Mouse (Mus musculus): ENCODE data around the gene Otud7b.
"Not testable (repeated sequence)": the region's sequence is repeated elsewhere in the genome, so short reads cannot be mapped to it uniquely, and the experiment has no call there.

Gene Otud7b

DNA sequence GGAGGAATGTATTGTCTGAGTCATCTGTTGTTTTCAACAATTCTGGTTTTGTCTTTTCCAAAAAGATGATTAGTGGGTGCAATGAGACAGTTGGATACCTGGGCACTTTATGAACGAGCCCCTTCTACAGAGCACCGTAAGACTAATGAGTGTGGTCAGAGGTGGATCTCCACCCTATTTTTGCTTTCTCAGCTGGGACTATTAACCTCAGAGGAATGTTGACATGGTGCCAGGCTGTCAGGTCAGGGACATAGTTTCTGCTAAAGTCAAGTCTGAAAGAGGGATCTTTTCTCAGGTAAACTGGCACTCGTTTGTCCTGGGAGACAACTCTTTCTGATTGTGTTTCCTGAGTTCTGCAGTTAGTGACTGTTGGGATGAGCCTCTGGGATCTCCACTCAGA, 30.7 kb downstream of the Otud7b start:
- DNase-seq (ENCODE audit: low read depth, low spot score) = no peak

DNA sequence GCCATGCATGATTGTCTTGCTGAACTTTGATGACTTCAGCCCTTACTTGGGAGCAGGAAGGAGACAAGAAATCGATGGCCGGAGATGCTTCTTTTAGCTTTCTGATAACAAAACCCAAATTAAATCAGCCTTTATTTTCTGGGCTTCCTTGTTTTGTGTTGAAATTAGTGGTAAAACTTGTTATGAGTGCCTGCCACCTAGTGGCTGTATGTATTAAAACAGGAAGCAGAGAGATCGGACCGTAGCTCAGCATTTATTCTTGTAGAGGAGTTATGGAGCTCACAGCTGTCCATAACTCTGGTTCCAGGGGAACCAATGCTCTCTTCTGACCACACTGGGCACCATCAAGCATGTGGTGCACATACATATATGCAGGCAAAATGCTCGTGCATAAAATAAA, 43.6 kb downstream of the Otud7b start:
- DNase-seq (ENCODE audit: low read depth, low spot score) = peak; percentile 52

DNA sequence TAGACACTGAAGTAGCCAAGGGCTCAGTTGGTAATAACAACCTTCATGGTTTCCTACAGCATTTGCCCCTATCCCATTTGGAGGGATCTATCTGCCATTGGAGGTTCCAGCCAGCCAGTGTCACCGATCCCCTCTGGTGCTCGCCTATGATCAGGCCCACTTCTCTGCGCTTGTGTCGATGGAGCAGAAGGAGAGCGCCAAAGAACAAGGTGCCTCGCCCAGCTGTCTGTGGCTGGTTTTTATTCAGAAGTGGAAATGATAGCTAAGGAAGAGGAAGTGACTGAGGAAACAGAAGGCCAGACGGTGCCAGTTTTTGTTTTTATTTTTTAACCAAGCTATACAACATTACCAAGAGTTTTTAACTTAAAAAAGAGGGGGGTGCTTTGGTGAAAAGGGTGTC, 47.5 kb downstream of the Otud7b start:
- DNase-seq (ENCODE audit: low read depth, low spot score) = no peak

DNA sequence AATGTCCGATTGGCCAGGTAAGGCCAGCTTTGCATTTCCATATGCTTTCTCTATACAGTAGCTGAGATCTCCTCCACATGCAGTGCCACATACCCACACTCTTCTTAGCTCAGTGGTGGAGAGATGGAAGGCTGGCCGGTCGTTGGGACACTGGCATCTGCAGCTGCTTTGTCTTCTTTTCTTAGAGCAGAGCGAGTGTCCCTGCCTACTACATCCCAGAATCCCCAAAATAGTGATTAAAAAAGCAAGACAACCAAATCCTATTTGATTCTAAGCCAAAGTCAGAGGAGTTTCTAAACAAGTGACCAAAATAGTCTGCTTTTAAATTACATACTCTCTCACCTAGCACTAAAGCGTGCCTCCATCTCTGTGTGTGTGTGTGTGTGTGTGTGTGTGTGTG, 48.3 kb downstream of the Otud7b start:
- DNase-seq (ENCODE audit: low read depth, low spot score) = no peak

DNA sequence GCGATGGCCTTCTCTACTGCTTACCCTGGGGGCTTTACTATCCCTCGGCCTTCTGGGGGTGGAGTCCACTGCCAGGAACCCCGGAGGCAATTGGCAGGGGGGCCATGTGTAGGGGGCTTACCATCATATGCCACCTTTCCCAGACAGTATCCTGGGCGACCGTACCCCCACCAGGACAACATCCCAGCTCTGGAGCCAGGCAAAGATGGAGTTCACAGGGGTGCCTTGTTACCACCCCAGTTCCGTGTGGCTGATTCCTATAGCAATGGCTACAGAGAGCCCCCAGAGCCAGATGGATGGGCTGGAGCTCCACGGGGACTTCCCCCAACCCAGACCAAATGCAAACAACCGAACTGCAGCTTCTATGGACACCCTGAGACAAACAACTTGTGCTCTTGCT, 51.2 kb downstream of the Otud7b start:
- DNase-seq (ENCODE audit: low read depth, low spot score) = no peak

DNA sequence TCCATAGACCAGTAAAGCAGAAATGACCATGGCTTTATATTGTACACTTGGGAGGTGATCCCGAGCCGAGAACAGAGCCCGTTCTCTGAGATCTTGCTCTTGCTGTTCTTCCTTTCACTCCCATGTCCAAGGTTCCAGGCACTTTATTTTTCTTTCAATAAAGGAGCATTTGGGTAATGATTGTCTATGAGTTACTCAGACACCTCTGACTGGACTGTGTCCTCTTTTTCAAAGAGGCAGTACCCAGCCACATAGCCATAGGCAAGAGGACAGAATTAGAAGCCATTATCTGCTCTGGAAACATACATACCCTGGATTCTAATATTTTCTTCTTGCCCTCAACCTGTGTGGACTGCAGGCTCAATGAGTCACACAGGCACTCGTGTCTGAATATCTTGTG, 55.5 kb downstream of the Otud7b start:
- DNase-seq (ENCODE audit: low read depth, low spot score) = no peak

DNA sequence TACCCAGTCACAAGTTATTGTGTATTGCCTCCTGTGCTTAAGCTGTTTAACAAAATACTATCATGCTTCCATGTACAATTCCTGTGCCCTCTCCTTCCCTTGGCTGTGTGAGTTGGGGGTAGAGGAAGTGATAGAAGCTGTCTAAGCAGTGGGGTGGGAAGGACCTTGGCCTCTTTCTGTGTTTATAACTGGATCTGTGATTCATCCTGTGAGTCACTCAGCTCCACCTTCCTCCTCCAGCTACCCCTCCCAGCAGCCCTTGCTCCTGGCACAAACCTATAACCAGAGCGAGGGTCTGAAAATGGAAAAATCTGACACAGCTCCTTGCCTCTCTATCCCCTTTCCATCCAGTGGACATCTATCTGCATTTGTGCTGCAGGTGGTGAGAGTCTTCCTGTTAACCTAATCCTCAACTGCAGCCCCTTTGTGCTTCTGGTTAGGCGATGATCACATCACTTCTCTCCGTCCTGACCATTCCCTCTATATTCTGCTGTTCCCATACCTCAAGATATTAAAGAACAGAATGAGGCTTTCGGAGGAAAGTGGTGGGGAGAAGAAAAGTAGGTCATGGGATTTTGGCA, 56.0 kb downstream of the Otud7b start:
- DNase-seq (ENCODE audit: low read depth, low spot score) = no peak

DNA sequence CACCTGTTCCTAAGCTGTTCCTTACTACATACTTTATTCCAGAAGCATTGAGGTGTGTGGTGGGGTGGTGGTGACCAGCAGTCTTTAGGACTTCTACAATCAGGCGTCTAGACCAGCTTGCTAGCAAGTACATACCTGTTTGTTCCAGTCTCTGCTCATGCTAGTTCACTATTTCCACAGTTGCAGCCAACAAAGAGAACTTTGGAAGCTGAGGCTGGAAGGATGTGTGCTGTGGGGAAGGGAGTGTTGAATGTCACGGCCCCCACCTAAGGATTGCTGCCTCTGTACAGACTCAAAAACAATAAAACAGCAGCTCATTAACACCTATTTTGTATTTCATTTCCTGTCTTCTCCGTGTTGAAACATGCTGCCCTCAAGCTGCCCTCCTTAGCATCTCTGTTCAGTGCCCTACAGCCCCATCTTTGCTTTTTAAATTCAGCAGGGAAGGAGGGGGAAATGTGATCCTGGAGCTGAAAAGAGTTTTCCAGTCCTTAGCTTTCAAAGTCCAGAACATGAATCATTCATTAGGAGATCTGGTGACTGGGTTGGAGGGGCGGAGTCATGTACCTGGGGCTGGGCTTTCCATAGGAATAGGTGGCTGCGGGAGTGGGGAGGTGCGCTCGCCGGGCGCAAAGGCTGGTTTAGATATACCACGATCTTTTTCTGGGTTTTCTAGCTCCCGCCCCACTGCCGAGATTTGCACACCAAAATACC, 56.6 kb downstream of the Otud7b start:
- no peak for DNase-seq (ENCODE audit: low read depth, low spot score)

DNA sequence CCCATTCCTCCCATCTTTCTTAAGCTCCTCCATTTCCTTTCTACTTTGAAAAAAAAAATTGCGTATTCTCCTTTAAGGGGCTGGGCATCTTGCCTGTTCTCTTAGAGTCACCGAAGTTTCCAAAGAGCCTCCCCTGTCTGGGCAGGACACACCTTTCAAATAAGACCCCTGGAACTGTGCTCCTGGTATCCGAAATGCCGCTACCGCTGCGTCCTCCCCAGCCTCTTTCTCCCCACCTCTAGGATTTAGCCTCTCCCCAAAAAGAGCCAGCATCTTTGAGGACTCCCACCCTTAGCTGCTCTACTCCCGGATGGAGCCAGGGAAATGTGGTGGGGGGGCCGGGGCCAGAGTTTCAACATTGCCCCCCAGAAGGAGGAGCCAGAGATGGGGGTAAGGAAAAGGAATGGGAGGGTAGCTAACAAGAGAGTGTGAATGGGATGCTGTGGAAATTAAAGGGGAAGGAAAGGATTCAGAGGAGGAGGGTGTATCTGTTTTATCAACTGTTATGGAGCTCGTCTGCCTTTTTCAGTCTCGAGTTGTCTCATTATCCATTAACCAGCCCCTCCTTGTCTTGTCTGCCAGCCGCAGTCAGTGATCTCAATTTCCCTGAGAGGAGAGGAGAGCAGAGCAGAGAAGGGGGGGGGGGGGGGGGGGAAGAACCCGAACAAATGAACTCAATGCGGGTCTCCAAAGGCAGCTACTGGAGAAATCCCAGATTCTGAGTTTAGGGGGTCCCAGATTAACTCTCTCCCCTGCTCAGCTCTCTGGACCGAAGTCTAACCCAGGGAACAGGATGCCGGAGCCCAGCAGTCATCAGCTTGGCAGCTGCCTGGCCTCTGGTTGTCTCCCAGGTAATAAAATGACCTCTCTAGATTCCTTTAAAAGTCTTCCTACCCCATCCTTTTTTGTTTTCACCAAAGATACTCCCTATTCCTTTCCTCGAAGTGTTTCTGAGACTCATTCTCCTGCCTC, 57.8 kb downstream of the Otud7b start, which contains the start of gene Mtmr11:
Gene Mtmr11, plus strand, starts transcription at position 136 of the 972 bp plus-strand sequence.
- DNase-seq (ENCODE audit: low read depth, low spot score) = no peak

DNA sequence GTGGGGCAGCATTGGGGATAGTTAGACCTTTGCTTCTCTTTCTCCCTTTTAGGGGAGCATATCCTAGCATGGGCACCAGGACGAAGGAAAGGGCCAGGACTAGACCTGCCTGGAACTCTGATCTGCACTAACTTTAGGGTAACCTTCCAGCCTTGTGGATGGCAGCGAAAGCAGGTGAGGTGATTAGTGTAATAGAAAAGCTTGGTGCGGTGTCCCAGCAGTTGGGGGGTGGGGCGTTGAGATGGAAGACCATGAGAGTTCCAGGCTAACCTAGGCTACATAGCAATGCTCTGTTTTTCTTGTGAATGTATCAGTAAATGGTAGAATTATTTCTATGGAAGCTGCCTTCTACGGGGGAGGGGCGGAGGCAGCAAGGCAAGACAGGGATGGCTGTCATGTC, 58.7 kb downstream of the Otud7b start:
- DNase-seq (ENCODE audit: low read depth, low spot score) = no peak

DNA sequence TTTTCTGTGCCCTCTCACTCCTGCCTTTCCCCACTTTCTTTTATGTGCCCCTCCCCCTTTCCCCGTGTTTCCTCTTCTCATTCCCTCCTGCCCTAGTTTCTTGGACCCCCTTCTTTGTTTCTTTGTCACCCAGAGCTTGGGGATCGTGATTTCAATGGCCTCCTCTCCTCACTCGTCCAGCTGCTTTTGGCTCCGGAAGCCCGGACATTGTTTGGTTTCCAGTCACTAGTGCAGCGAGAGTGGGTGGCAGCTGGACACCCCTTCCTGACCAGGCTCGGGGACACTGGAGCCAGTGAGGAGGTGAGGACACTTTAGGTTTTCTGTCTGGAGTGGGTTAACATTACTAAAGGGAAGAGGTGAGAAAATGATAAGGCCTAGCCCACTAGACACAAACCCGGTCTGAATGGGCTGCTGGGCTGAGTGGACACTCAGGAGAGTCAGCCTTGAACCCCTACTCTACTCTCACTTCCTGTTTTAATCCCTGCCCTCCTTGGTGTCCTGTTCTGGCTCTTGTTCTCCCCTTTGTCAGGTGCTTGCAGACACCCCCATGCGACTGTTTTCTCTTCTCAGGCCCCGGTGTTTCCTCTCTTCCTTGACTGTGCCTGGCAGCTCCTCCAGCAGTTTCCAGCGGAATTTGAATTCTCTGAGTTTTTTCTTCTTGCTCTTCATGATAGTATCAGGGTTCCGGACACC, 64.3 kb downstream of the Otud7b start:
- no peak for DNase-seq (ENCODE audit: low read depth, low spot score)

DNA sequence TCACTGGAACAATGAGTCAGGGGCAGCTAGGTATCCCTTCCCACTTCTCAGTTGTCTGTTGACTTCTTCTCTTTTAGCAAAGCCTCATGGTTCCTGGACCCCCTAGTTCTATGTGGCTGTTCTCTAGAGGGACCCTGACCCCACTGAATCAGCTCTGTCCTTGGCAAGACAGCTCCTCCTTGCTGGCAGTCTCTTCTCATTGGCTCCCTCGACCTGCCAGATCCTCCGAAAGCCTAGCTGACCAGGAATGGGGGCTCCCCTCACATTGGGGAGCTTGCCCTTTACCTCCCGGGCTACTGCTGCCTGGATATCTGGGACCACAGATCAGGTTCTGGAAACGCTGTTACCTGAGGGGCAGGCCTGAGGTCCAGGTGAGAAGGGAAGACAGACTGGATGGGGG, 65.9 kb downstream of the Otud7b start:
- no peak for DNase-seq (ENCODE audit: low read depth, low spot score)

DNA sequence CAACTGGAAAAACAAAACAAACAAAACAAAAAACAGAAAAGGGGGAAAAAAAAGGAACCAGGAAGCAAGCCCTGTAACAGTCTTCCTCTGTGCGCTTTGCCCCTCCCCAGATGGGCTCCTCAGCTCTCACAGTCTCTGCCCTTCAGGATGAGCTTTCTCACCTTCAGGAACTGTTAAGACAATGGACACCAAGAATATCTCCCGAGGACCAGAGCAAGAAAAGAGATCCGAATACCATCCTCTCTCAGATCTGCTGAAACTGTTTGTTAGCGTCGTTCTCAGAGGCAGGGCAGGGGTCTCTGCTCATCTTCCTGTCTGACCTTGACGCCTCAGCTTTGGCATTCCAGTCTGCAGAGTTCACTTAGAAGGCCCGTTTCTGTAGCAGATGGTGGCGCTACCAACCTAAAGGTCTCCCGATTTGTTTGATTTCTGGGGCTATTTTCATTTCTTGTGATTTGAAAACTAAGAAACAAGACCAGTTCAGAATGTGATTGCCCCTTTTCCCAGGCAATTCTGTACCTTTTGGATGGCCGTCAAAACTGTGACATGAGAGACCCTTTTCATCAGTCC, 66.7 kb downstream of the Otud7b start:
- DNase-seq (ENCODE audit: low read depth, low spot score) = no peak

DNA sequence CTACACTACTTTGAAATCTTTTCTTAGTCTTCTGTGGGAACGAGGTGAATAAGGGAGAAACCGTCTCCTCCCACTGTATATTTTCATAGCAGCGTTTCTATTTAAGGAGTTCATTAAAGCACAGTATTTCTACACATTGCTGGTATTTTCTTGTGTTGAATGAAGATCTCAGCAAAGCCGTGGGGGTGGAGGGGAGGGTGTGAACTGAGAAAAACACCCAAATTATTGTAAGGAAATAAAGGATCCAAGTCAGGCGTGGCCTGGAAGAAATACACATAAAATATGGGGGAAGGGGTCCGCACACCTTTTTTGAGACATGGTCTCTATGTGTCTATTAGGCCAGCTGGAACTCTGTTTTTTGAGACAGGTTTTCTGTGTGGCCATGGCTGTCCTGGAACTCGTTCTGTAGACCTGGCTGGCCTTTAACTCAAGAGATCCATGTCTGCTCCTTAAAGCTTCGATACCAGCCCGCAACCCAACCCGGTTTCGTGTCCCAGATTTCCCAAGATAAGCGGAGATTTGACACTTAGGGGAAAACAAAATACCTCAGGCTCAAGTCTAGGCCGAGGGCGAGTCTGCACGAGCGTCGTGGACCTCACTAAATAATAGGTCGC, 67.4 kb downstream of the Otud7b start:
- DNase-seq (ENCODE audit: low read depth, low spot score) = no peak

DNA sequence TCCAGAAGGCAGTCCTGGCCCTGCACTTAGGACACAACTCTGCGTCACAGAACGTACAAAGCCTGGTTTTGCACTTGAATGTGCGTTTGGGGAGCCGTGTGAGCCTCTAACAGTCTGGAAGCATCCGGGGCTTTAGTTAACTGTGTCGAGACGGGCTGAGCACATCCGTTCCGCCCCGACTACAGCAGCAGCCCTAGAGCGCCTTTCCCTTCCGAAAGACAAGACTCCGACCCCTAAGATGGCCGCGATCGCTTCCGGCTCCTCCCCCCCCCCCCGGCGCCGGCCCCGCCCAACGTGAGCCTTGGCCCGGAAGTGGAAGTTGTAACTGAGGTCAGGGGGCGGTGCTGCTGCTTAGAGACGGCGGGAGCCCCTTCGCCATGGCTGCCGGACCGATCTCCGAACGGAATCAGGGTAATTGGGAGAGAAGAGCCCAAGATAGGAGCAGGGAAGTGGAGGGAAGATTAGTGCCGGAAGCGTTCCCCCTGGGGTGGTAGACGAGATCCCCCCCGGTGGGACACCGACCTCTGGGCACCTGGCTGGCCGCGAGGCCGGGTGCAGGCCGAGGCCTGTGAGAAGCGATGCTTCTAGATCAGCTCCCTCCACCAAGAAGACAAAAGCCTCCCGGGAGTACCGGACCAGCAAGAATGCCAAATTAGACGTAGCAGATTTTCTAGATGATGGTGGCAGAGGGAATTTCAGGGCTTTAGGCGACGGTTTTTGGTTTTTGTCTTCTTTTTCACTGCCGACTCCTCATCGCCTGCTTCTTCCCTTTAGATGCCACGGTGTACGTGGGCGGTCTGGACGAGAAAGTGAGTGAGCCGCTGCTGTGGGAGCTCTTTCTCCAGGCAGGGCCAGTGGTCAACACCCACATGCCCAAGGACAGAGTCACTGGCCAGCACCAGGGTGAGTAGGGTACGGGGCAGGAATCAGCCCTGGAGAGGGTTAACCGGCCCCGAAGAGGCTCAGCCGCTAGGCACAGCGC, 68.2 kb downstream of the Otud7b start, which contains the start of gene Sf3b4:
Gene Sf3b4, plus strand, starts transcription at position 136 of the 982 bp plus-strand sequence.
- peak; percentile 90 for DNase-seq (ENCODE audit: low read depth, low spot score)

DNA sequence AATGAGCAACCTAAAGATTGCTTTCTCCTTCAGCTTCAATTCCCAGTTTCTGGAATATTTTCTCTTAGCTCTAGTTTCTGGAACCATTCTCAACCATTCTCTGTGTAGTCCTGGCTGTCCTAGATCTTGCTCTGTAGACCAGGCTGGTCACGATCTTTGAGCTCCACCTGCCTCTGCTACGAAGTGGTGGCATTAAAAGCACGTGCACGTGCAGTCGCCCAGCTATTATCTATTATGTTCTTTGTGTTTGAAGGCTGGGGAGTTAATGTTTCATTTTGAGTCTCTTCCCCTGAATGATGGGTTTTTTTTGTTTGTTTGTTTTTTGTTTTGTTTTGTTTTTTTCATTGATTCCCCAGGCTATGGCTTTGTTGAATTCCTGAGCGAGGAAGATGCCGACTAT, 68.9 kb downstream of the Otud7b start:
- DNase-seq (ENCODE audit: low read depth, low spot score) = no peak

DNA sequence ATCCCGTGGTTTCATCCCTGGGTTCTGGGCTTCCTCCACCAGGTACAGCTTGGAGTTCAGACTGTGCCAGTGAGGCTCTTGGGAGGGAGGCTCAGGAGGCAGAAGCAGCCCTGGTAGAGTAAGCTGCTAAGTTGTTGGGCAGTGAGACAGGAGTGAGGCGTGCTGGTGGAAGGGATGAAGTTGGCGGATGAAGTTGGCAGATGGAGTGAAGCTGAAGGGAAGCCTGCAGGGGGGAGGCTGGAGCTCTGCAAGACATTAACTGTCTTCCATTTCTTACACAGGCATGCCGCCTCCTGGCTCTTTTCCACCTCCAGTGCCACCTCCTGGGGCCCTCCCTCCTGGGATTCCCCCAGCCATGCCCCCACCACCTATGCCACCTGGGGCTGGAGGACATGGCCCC, 69.7 kb downstream of the Otud7b start:
- not testable (repeated sequence) for DNase-seq (ENCODE audit: low read depth, low spot score)

DNA sequence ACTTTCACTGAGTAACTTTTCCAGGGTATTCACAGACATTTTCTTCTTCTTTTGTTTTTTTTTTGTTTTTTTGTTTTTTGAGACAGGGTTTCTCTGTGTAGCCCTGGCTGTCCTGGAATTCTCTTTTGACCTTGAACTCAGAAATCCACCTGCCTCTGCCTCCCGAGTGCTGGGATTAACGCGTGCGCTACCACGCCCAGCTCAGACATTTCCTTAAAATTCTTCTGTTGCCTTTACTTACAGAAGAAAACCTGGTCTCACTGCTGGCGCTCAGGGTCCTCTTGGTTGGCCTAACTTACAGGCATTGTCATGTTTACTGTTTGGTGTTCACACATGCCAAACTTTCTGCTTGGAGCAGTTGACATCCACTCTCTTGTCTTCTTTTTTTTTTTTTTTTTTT, 70.9 kb downstream of the Otud7b start:
- no peak for DNase-seq (ENCODE audit: low read depth, low spot score)

DNA sequence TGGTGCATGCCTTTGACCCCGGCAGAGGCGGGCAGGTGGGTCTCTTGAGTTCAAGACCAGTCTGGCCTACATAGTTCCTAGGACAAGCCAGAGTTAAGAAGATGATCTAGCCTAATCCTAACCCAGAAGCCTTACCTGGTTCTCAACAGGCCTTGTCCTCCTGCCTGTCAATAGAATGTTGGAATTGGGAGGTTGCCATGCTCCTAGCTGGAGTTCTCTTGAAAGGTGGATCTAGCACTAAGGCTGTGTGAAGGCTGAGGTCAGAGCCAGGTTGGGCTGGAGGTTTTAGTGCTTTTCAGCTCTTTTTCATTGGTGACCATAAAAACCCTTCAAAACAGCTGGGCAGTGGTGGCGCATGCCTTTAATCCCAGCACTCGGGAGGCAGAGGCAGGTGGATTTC, 74.1 kb downstream of the Otud7b start:
- no peak for DNase-seq (ENCODE audit: low read depth, low spot score)

DNA sequence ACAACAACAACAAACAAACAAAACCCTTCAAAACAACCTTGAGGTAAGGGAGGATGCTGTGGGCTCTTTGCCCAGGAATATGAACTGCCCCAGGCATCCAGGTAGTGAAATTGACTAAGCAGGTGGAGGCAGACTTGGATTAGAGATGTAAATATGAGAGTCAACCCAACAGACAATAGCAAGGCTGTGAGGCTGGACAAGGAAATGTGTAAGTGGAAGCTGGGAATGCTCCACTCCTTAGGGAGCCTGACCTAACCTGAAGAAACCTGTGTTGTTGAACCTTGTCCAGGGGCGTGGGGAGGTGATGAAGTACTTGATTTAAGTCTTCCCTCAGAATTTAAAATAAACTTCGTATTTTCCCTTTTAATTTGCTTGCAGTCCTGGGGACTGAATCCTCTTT, 74.6 kb downstream of the Otud7b start:
- DNase-seq (ENCODE audit: low read depth, low spot score) = no peak
